Mouse (Mus musculus): ENCODE measurements around the gene Carmil1. TPM values are rescaled to one million over a fixed set of nuclear protein-coding genes. Genes with fewer than 3 reads are reported as not detected.

Carmil1 gene
- polyA plus RNA-seq, 1 experiment from 2014 or later, result 22.0 TPM

GRCm38 (mm10) chr13:24241201-24241600 lies 39.4 kb downstream of the Carmil1 start:
- no peak for TF ChIP-seq CTCF (IDR thresholded peaks at IDR 0.05)
- DNase-seq (ENCODE audit: low read depth, low spot score) (no peak), ATAC-seq (no peak)
- POLR2A ChIA-PET, result no interaction called here
- in situ Hi-C loops (cut with MboI; ENCODE audit: low pct_unique_long_range_greater_than_20kb), result no loop called here
- CTCF ChIA-PET, result interaction anchor here (1.3 to 2.6 kb wide), 2 partner anchors 8 to 12 kb away, joined by 3 to 9 read pairs; no protein-coding TSS in a partner anchor
- no peaks in the 10 kb centered on the region for H3K27me3 ChIP-seq

- ATAC-seq (no peak), DNase-seq (ENCODE audit: low read depth, low spot score) (no peak)
- H3K27me3 ChIP-seq, result no peaks in the 10 kb centered on the region
- ChIA-PET CTCF (interaction anchor here (1.3 to 2.6 kb wide), 2 partner anchors 9 to 13 kb away, joined by 3 to 9 read pairs; no protein-coding TSS in a partner anchor), POLR2A (no interaction called here)
- no peak for TF ChIP-seq CTCF (IDR thresholded peaks at IDR 0.05)
- in situ Hi-C loops (cut with MboI; ENCODE audit: low pct_unique_long_range_greater_than_20kb), result no loop called here
These were observed 40.2 kb downstream of the Carmil1 start for GRCm38 (mm10) chr13:24240430-24240829.

GRCm38 (mm10) chr13:24238456-24239120 lies 42.0 kb downstream of the Carmil1 start:
- POLR2A ChIA-PET, result no interaction called here
- no peak for DNase-seq (ENCODE audit: low read depth, low spot score)
- CTCF ChIA-PET, result interaction anchor here (2.9 kb wide), 1 partner anchor 15 kb away, joined by 8 read pairs; no protein-coding TSS in a partner anchor
- H3K27me3 ChIP-seq, result no peaks in the 10 kb centered on the region
- no peak for TF ChIP-seq CTCF (IDR thresholded peaks at IDR 0.05)
- in situ Hi-C loops (cut with MboI; ENCODE audit: low pct_unique_long_range_greater_than_20kb), result no loop called here
- no peak for ATAC-seq

- in situ Hi-C loops (cut with MboI; ENCODE audit: low pct_unique_long_range_greater_than_20kb), result no loop called here
- no peak for DNase-seq (ENCODE audit: low read depth, low spot score)
These were observed 43.9 kb downstream of the Carmil1 start for GRCm38 (mm10) chr13:24236736-24237135.

GRCm38 (mm10) chr13:24232750-24233149 lies 47.8 kb downstream of the Carmil1 start:
- H3K27me3 ChIP-seq, result no peaks in the 10 kb centered on the region
- DNase-seq (ENCODE audit: low read depth, low spot score), result no peak
- ChIA-PET POLR2A (no interaction called here), CTCF (no interaction called here)
- in situ Hi-C loops (cut with MboI; ENCODE audit: low pct_unique_long_range_greater_than_20kb), result no loop called here
- TF ChIP-seq CTCF (IDR thresholded peaks at IDR 0.05), result no peak
- ATAC-seq, result no peak

More at GRCm38 (mm10) chr13:24236736-24237135, 43.9 kb downstream of the Carmil1 start:
- ATAC-seq, result no peak
- no peak for TF ChIP-seq CTCF (IDR thresholded peaks at IDR 0.05)
- ChIA-PET CTCF (interaction anchor here (1.0 to 2.9 kb wide), 2 partner anchors 17 to 42 kb away, joined by 3 to 8 read pairs; no protein-coding TSS in a partner anchor), POLR2A (no interaction called here)
- no peaks in the 10 kb centered on the region for H3K27me3 ChIP-seq

GRCm38 (mm10) chr13:24231746-24232483 lies 48.7 kb downstream of the Carmil1 start:
- ChIA-PET POLR2A (no interaction called here), CTCF (interaction anchor here (0.7 to 1.2 kb wide), 2 partner anchors 21 to 69 kb away, joined by 3 read pairs; no protein-coding TSS in a partner anchor)
- no peak for DNase-seq (ENCODE audit: low read depth, low spot score)
- no peak for TF ChIP-seq CTCF (IDR thresholded peaks at IDR 0.05)
- in situ Hi-C loops (cut with MboI; ENCODE audit: low pct_unique_long_range_greater_than_20kb), result no loop called here
- no peaks in the 10 kb centered on the region for H3K27me3 ChIP-seq
- ATAC-seq, result no peak

- ATAC-seq, result no peak
- TF ChIP-seq CTCF (IDR thresholded peaks at IDR 0.05), result no peak
- in situ Hi-C loops (cut with MboI; ENCODE audit: low pct_unique_long_range_greater_than_20kb), result no loop called here
- ChIA-PET CTCF (interaction anchor here (0.9 to 1.2 kb wide), 2 partner anchors 15 to 68 kb away, joined by 3 read pairs; no protein-coding TSS in a partner anchor), POLR2A (interaction anchor here (1.0 kb wide), 1 partner anchor 49 kb away, joined by 4 read pairs; the partner anchor contains the start of gene Carmil1)
- H3K27me3 ChIP-seq, result no peaks in the 10 kb centered on the region
- no peak for DNase-seq (ENCODE audit: low read depth, low spot score)
These were observed 49.4 kb downstream of the Carmil1 start for GRCm38 (mm10) chr13:24231146-24231545.

GRCm38 (mm10) chr13:24230541-24231095 lies 50.0 kb downstream of the Carmil1 start:
- in situ Hi-C loops (cut with MboI; ENCODE audit: low pct_unique_long_range_greater_than_20kb), result no loop called here
- no peaks in the 10 kb centered on the region for H3K27me3 ChIP-seq
- ATAC-seq (no peak), DNase-seq (ENCODE audit: low read depth, low spot score) (no peak)
- POLR2A ChIA-PET, result interaction anchor here (1.0 kb wide), 1 partner anchor 49 kb away, joined by 4 read pairs; the partner anchor contains the start of gene Carmil1
- TF ChIP-seq CTCF (IDR thresholded peaks at IDR 0.05), result no peak
- CTCF ChIA-PET, result interaction anchor here (0.9 kb wide), 1 partner anchor 14 kb away, joined by 3 read pairs; no protein-coding TSS in a partner anchor

- ATAC-seq, result no peak
- ChIA-PET POLR2A (no interaction called here), CTCF (interaction anchor here (1.0 kb wide), 1 partner anchor 8 kb away, joined by 3 read pairs; no protein-coding TSS in a partner anchor)
- in situ Hi-C loops (cut with MboI; ENCODE audit: low pct_unique_long_range_greater_than_20kb), result no loop called here
- TF ChIP-seq CTCF (IDR thresholded peaks at IDR 0.05), result no peak
- no peaks in the 10 kb centered on the region for H3K27me3 ChIP-seq
- DNase-seq (ENCODE audit: low read depth, low spot score), result no peak
These were observed 57.0 kb downstream of the Carmil1 start for GRCm38 (mm10) chr13:24223425-24224201.

- ATAC-seq, result no peak
- CTCF ChIA-PET, result no interaction called here
- no peak for TF ChIP-seq CTCF (IDR thresholded peaks at IDR 0.05)
- in situ Hi-C loops (cut with MboI; ENCODE audit: low pct_unique_long_range_greater_than_20kb), result no loop called here
- POLR2A ChIA-PET, result interaction anchor here (1.8 kb wide), 1 partner anchor 10 kb away, joined by 9 read pairs; no protein-coding TSS in a partner anchor
- H3K27me3 ChIP-seq, result no peaks in the 10 kb centered on the region
- no peak for DNase-seq (ENCODE audit: low read depth, low spot score)
These were observed 60.1 kb downstream of the Carmil1 start for GRCm38 (mm10) chr13:24220441-24220970.
